Mouse (Mus musculus): ENCODE measurements at regions not wholly inside any gene's neighbourhood (a gene's known extent, or its start where the extent isn't known, plus 50 kb on each side); places are given as distances from the start of the nearest gene placed in this dataset.

GRCm38 (mm10) chr17:52268792-52269191, 333.7 kb upstream of the Kcnh8 start:
- TF ChIP-seq POLR2A (IDR thresholded peaks at IDR 0.05; ENCODE audit: insufficient read depth, low read depth, low read length) (no peak), CTCF (IDR thresholded peaks at IDR 0.05) (no peak), EP300 (IDR thresholded peaks at IDR 0.05; ENCODE audit: insufficient read depth, low read depth, low read length) (no peak)
